Mouse (Mus musculus) left cerebral cortex, postnatal 25 days (tissue): ENCODE data around the gene Fbxl17. TPM values are rescaled to one million over a fixed set of nuclear protein-coding genes. Genes with fewer than 3 reads are reported as not detected.

Source experiments
- DNase-seq, 2 experiments: peaks; one replicate each; pipeline ENCODE4 v3.0.0; 2022; ENCODE audit warnings: low spot score in 2 of 2, mixed read lengths in 1 of 2
- intact Hi-C: fragments of 180-260 bp; cut with DNase I; formaldehyde crosslinking; loops from one replicate; pipeline ENCODE4 v1.15.1; 2025
- total RNA-seq, 2 experiments: library from RNA; stranded (reverse); gene quantifications; 2 replicates each; pipeline ENCODE4 v1.2.3; 2021

Gene Fbxl17
- total RNA-seq, 2 experiments from 2014 or later, result 59.2 to 62.4 TPM

DNA sequence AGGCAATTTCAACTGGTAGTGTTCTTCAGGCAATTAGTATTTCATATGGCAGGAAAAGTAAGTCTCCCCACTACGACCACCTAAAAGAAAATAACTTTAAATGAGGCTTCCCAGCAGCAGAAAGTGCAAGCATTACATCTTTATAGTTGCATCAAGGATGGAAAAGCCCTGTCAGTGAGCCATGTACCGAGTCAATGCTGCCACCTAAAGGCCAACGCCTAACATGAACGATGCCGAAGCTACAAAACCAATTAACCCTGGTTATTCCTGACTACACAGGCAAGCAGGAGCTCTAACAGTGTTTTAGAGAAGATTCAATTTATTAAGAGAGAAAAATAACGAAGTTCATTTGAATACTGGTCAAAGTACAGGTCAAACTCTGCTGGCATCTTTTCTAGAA is 32.0 kb downstream of the Fbxl17 start:
- intact Hi-C loops, result loop anchor here (2.0 to 5.0 kb wide), 2 partner anchors 36 to 143 kb away; no protein-coding TSS in a partner anchor
- peak; percentile 66 to 87 for DNase-seq

DNA sequence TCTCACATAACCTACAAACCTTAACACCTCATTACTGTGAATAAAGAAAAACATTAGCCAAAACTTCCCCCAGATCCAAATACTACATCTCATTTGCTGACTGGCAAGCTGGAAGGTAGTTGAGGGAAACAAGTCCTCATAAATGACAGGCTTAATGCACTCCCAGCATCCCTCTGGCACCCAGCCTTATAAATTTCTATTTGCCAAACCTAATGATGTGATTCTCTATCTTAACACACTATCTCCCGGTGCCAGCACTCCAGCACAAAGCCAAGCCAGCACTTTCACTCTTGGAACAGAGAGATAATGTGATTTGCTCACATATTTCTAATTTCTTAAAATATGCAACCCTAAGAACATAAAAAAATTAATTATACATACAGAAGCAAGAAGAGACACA is 34.6 kb downstream of the Fbxl17 start:
- no peak for DNase-seq
- intact Hi-C loops, result loop anchor here (5.0 kb wide), 1 partner anchor 33 kb away; no protein-coding TSS in a partner anchor

DNA sequence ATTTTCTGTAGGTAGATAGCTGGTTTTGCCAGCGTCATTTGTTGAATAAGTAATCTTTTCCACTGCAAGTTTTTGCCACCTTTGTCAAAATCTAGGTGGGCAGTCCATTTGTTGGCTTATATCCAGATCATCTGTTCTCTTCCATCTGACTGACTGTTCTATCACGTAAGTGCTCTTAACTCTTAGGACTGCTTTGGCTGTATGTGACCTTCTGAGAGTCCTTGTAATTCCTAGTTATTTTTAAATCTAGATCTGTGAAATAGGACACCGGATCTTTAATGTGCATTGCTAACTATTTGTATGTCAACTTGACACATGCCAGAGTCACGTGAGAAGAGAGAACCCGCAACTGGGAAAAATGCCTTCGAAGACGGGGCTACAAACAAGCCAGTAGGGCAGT is 37.3 kb downstream of the Fbxl17 start:
- no peak for DNase-seq
- intact Hi-C loops, result no loop called here

DNA sequence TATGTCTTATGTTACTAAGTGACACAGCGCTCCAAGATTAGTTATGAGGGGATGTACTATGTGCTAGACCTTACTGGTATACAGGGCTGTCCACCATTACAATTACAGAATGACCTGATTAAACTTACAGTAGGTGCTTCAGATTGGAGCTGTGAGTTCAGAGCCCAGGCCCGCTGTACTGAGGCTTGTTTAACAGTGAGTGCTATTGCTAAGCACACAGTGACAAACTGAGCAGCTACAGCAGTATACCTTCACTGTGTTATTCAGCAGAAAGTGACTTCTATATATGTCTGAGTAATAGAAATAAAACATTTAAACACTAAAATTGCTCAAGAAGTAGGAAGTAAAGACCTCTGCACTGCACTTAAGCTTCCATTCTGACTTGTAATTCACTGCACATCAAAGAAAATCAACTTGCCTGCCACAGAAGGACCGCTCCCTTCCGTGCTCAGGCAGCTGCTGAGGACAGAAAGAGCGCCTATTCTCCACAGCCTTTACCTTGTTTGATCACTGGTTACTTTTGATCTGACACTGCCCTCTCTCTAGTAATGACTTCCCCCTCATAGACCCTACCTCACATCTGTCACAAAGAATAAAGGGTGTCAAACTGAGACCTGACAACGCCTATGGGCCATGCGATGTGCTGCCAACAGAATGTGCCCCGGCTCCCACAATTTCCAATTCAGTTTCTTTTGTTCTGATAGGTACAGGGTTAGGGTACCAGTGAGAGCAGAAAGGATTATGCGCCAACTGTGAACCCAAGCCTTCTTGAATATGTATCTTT is 39.9 kb downstream of the Fbxl17 start:
- intact Hi-C loops, result no loop called here

DNA sequence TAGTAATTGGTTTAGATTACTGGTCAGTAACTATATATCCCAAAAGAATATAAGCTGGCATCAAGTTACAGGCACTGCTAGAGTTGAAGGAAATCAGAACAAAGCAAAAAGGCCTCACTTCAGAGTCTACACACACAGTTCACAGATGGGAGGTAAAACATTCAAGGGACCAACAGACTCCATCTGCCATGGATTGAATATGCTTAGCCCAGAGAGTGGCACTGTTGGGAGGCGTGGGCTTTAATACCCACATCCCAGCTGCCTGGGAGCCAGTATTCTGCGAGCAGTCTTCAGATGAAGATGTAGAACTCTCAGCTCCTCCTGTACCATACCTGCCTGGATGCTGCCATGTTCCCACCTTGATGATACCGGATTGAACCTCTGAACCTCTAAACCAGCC is 41.8 kb downstream of the Fbxl17 start:
- DNase-seq, result peak in 1 of 2 experiments; percentile 62
- intact Hi-C loops, result no loop called here

More for the DNA sequence above, 39.9 kb downstream of the Fbxl17 start:
- DNase-seq, result no peak

DNA sequence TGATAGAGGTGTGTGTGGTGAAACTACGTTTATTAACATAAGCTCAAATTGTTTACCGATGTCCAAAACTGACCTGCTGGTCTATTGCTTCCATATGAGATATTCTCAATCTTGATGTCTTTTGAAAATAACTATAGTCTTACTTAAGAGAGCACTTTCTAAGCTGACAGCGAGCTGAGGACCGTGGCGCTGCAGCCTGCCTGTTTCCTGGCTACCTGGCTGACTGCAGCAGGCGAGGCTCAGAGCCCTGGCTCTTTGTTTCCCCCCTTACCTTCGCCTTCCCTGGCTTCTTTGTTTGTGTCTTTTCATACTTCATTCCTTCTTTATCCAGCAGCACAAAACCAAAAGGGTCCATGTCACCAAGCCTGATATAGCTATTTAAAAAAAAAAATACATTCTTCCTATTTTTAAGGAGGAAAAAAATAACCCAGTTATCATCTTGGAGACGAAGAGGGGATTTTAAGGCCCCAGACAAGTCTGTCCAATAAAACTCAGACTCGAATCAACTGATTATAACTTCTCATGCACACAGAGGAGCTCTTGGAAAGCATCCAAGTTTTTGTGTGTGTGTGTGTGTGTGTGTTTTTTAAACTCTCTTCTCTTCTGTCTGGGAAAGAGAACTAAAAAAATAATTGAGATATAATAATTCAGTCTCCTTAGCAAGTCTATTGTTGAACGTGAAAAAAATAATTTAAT is 48.4 kb downstream of the Fbxl17 start:
- DNase-seq, result no peak
- intact Hi-C loops, result no loop called here

DNA sequence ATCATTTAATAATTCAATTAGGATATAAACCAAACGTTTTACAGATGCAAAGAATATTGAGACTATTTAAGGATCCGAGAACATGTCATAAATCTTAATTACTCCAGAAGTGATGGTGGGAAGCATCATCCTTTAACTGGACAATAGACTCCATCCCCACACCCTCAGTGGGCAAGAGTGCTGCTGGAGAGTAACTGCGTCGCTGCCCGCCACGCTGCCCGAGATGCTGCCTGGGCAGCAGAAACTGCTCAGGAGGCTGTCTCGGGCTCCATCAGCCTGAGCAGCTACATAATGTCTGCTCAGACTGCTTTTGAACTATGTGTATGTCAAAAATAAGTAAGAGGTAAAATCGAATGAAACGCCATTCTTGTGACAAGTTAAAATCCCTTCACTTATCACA is 52.1 kb downstream of the Fbxl17 start:
- no peak for DNase-seq
- intact Hi-C loops, result no loop called here

DNA sequence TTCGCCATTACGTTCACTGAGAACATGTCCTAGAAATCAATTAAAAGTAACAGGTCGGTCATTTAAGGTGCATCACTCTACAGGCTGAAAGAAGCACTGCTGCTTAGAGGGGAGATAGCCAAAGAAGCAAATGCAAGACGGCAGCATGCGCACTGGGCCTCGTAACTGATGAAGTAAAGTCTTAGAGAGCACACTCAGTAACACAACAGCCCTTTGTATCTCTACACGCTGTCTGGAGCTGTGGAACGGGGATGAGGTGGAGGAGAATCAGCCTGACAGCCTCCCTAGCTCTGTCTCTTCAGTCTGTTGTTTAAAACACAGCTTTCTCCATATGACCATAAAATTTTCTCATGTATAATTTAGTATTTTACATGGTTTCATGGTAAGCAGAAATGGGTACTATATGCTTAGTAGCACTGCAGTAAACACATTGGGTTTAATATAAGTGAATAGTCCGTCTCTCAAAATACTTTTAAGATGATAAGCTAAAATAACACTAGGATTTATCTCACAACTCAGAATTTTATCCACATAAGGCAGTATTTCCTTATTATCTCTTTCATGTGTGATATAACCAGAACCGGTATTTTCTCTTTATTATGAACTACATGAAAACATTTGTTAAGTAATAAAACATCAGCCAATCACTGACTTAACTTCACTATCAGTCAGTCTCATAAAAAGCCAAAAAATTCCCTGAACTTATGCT is 52.7 kb downstream of the Fbxl17 start:
- no peak for DNase-seq
- intact Hi-C loops, result no loop called here

DNA sequence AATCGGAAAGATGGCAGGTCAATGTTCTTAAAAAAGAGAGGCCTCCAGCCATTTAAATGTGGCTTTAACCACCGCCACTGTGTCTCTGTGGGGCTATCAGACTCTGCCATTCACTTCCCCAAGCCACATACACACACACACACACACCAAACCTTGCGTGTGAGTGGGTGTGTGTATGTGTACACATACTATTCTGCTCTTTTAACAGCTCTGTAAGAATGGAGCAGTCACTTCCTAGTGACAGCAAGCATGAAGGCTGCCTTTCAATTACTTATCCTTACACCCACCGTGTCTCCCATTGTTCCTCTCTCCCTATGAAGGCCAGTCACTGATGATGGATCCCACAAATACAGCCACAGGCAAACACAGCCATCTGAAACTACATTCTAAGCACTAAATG is 54.6 kb downstream of the Fbxl17 start:
- DNase-seq, result no peak
- intact Hi-C loops, result no loop called here

DNA sequence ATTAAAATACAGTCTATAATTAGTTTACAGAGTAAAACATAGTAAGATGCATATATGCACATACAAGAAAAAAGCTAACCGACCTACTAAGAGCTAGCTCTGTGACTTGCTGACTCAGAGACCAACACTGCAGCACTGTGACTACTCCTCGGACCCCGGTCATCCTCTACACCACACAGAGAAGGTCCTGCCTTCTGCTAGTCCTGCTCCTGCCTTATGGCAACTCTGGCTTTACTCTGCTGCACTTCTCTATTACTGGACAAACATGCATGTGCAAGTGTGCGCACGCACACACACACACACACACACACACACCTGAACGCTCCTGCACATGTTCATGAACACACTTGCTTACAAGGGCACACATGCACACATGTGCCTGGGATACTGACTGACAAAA is 62.4 kb downstream of the Fbxl17 start:
- DNase-seq, result no peak

DNA sequence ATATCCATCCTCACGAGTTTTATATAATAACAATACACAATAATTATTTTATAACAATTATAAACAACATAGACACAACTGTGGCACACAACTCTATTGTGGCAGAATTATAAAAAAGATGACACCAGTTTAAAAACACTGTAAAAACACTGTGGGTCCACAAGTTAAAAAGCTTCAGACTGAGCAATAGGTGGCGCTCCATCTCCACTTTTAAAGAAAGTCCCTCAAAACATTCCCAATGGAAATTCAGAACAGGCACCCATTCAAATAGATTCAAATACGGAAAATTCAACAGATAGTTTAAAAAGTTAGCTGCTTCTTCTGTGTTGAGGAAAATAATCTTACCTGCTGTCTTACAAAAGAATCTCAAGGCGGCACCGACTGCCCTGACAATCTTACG is 65.7 kb downstream of the Fbxl17 start:
- peak in 1 of 2 experiments; percentile 57 for DNase-seq
- intact Hi-C loops, result loop anchor here (5.0 kb wide), 1 partner anchor 33 kb away; no protein-coding TSS in a partner anchor

More for the DNA sequence above, 62.4 kb downstream of the Fbxl17 start:
- intact Hi-C loops, result no loop called here

DNA sequence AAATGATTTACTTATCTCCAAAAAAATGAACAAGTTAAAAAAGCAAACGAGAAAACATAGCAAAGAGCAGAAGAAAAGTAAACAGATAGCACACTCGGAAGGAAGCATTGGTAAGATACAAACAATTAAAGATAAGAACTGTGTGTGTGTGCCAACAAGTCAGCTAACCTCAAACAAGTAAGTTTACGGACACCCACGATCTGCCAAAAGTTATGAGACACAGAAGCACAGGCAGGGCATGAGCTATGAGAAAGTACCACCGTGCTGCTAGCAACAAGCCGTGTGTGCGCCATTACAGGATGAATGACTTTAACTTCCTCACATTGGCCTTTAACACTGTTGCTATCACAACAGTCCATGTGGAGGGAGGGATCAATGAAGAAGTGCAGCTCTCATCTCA is 68.2 kb downstream of the Fbxl17 start:
- no peak for DNase-seq
- intact Hi-C loops, result loop anchor here (5.0 kb wide), 1 partner anchor 36 kb away; no protein-coding TSS in a partner anchor

DNA sequence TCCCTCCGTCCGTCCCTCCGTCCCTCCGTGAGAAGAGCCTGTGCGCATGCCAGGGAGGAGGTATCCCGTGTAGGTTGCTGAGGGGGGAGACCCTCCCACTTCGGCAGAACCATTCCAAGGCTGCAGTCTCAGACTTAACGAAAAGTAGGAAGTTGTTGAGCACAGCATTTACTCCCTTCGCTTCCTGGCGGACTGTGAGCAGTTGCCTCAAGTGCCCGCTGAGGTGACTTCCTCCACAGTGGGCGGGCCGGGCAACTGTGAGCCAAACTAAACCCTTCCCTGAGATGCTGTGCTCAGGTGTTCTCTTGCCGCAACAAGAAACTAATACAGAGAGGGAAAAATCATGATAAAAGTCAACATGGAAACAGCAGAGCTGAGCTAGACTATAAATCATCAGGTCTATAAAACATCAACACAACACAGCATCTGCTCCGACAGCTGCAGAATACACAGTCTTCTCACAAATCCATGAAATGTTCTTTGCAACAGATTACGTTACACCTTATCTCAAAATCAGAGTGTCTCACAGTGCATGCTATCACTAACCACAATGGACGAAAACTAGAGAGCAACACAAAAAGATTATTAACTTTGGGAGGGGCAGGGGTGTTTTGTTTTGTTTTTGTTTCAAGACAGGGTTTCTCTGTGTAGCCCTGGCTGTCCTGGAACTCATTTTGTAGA is 69.3 kb downstream of the Fbxl17 start:
- DNase-seq, result no peak
- intact Hi-C loops, result loop anchor here (5.0 kb wide), 1 partner anchor 37 kb away; no protein-coding TSS in a partner anchor

DNA sequence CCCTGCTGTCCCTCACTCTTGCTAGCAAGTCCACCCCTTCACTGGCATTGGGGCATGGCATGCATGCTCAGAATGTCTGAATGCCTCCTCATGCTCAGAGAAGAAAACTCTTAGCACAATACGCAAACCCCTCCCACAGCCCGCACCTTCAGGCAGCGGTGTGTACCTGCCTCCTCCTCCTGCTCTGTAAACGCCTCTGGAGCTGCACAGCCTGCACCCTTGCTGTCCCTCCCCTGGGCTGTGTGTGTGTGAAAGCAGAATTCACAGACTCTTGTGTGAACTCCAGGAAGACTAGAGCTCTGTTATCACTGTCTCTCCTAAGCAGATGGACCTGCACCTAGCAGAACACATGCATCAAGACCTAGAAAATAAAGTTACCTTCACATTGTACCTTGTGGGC is 76.0 kb downstream of the Fbxl17 start:
- no peak for DNase-seq
- intact Hi-C loops, result no loop called here

DNA sequence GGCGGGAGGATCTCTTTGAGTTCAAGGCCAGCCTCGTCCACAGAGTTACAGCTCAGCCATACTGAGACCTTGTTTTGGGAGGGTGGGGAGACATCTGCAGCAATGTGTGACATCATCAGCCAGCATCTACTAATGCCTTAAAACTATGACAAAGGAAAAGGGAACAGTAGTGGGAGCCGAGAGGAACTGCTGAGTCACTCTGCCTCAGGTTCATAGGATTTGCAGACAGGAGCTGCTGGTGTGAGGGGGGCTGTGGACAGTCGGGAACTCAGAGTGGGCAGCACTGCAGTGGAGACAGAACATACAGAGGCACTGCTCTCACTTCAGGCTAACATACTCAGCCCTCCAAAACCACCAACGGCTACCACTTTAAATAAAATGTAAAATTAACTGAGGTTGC is 77.1 kb downstream of the Fbxl17 start:
- intact Hi-C loops, result no loop called here
- DNase-seq, result peak in 1 of 2 experiments; percentile 44

DNA sequence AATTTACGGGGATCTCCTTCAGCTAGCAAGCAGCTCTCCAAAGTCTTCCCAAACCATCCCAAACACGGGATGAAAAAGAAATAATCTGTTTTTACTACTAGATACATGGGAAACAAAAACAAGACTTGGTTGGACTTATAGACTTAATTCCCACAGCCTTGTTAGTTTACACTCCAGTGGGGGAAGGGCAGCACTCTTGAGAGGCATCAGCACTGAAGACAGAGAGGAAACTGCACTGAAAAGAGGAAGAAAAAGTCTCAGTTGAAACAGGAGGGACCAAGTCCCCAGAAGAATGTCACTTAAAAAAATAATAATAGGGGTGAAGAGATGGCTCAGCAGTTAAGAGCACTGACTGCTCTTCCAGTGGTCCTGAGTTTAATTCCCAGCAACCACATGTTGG is 78.0 kb downstream of the Fbxl17 start:
- DNase-seq, result no peak
- intact Hi-C loops, result no loop called here

DNA sequence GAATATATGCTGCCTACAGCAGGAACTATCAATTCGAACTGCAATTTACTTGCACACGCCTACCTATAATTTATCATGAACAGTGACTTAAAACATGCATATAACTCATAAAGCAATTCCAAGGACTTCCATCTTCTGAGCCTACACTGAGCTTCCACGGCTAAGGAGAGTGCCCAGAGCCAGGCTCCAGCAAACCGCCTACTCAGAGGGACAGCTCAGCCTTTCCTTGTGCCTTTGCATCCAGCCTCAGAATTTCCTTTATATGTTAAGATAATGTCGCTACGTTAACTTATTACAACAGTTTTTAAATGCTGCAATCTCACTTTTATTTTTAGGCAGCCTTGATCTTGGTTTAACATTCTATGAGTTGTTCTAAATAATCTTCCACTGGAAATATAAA is 80.3 kb downstream of the Fbxl17 start:
- peak in 1 of 2 experiments; percentile 72 for DNase-seq
- intact Hi-C loops, result no loop called here

DNA sequence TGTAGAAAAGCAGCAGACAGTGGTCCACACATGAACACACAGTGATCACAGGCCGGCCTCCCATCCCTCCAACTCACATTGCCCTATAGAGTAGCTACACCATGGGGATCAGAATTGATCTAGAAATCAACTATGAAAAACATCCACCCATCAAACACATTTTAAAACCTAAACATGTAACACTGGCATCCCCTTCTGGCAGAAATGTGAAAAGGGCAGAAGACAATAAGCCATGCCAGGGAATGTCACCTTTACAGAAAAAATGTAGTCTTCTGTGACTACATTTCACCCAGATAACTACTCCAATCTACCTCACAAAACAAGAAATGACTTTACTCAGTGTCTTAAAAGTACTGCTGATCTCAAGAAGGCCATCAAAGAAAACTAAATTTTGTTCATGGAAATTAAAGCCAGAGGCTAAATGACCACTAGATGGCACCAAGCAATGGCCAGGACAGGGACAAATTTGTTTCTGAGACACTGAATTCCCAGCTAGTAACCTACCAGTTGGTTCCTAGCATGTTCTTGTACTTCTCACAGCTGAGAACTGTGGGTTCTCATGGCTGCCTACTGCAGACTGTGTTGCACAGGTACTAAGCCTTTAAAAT is 85.7 kb downstream of the Fbxl17 start:
- peak; percentile 33 to 50 for DNase-seq
- intact Hi-C loops, result loop anchor here (2.0 kb wide), 1 partner anchor 89 kb away; no protein-coding TSS in a partner anchor

DNA sequence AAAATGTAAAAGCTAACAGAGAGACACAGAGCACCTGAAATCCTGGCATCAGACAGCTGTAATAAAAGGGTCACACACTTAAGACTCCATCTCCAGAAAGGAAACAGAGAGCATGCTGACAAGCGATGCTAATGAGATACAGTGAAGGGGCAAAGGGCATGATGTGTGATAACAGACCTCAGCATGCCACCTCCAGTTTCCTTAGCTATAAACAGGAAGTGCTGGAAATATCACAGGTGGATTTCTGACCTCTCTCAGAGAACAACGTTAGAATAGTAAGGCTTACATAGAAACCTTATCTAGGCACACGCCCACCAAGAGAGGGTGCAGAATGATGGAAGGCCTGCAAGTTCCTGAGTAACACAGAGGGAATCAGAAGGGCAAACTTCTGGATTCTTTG is 88.3 kb downstream of the Fbxl17 start:
- intact Hi-C loops, result no loop called here
- no peak for DNase-seq
